Mouse (Mus musculus) kidney, adult 2 months (tissue): ENCODE measurements around the gene Chid1.

ENCODE experiments used
- CTCF ChIP-seq: fragments of 200-500 bp; conservative IDR thresholded peaks from 2 replicates; pipeline ENCODE4 v1.5.1; 2011; ENCODE audit warnings: low read depth, mild to moderate bottlenecking, control low read depth, low read length, moderate library complexity, mixed read lengths; ENCODE audit not compliant: insufficient read depth, insufficient read length
- POLR2A ChIP-seq: fragments of 200-500 bp; IDR thresholded peaks from one replicate; pipeline ENCODE4 v1.6.1; 2011; ENCODE audit warnings: low read depth, low read length, control low read depth

DNA sequence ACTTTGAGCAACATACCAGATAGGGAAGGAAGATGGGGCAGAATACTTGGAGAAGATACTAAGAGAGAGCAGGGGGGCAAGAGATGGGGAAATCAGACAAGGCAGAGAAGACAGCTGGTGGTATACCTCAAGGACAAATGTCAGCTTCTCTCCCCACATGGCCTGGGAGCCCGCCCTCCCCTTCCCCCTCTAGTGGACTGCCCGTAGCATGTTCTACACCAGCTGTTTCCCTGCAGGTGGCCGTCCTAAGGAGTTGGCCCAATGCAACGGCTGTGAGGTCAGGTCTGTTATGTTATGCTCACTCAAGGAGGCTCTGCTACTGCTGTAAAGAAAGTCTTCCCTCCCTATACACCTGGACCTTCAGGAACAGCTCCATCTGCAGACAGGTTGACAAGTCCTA is 16.6 kb downstream of the Chid1 start:
- TF ChIP-seq CTCF: no peak
- TF ChIP-seq POLR2A: no peak
